Comparison of ENCODE assay signal across 9 mouse cellular contexts in the genomic region with DNA sequence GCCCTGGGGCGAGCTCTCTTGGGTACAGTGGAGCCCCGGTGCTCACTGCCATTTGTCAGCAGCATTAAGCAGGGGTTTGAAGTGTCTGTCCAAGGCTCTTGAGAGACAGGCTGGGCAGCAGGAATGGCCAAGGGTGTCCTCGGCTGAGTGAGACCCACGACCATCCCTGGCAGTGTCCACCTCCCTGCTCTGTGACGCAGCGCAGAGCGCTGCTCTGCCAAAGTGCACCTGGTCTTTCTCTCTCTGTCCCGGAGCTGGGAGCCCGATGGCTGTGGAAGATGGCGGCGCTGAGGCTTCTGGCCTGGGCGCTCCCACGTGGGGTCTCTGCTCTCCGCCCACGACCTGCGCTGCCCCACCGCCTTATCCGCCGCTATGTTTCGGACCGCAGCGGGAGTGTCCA. TPM values are rescaled to one million over a fixed set of nuclear protein-coding genes. Genes with fewer than 3 reads are reported as not detected.
DNase-seq lines count a peak whose midpoint lies in the region; ATAC-seq and TF ChIP-seq lines count a peak whose summit lies in the region.
"Had no signal": no experiment of that assay in that cellular context is flagged by ENCODE, and none has a peak within 500 bp of the region (broad histone marks: within the 10 kb centered on the region; RNA-seq: fewer than 3 reads in every experiment).

A gene (plus strand): TSS at position 256 of the 400 bp plus-strand sequence.

- DNase-seq in kidney, postnatal 0 days (ENCODE audit: low spot score) = peak; percentile 20
- no peak for DNase-seq in kidney, postnatal 14 days
- DNase-seq in embryonic facial prominence, embryonic 11.5 days (ENCODE audit: low spot score) = peak; percentile 35
- peak; percentile 65 for DNase-seq in intestine, embryonic 14.5 days (ENCODE audit: low spot score)
- no peak for DNase-seq in MN1 (ENCODE audit: low spot score)
- DNase-seq in spleen, postnatal 36 days (ENCODE audit: low spot score in 2 of 2) = no peak
- no peak for DNase-seq in thymus, adult 18-20 months
- DNase-seq: cerebellum, adult 11 months had no signal

- ATAC-seq in kidney, postnatal 0 days (replicated peaks; ENCODE audit: low FRiP score, low read depth) = peak; percentile 25
- no peak for ATAC-seq in embryonic facial prominence, embryonic 11.5 days (replicated peaks; ENCODE audit: insufficient number of reproducible peaks, low FRiP score, low TSS enrichment, low read depth)
- peak; percentile 42; the same call in 1 of the 2 replicates for ATAC-seq in intestine, embryonic 14.5 days (replicated peaks; ENCODE audit: low FRiP score, low TSS enrichment, low read depth)
- ATAC-seq in neural tube, embryonic 13.5 days (ENCODE audit: low read depth) = peak; percentile 59; the same call in 1 of the 2 replicates

- no peaks in the 10 kb centered on the region for H3K9me3 ChIP-seq in kidney, postnatal 0 days (replicated peaks; ENCODE audit: low read length)
- no peaks in the 10 kb centered on the region for H3K9me3 ChIP-seq in embryonic facial prominence, embryonic 11.5 days (replicated peaks; ENCODE audit: control insufficient read depth, low read length)
- H3K9me3 ChIP-seq in intestine, embryonic 14.5 days (ENCODE audit: control insufficient read depth, low read length) = no peaks in the 10 kb centered on the region
- H3K9me3 ChIP-seq in neural tube, embryonic 13.5 days = no peaks in the 10 kb centered on the region

- no peak within 1 kb of the TSS for H3K27ac ChIP-seq in kidney, postnatal 0 days
- H3K27ac ChIP-seq in embryonic facial prominence, embryonic 11.5 days (replicated peaks; ENCODE audit: low read depth, low read length) = no peak within 1 kb of the TSS
- H3K27ac ChIP-seq in intestine, embryonic 14.5 days (ENCODE audit: low read depth) = no peak within 1 kb of the TSS
- H3K27ac ChIP-seq in neural tube, embryonic 13.5 days (replicated peaks) = no peak within 1 kb of the TSS

- no peaks in the 10 kb centered on the region for H3K36me3 ChIP-seq in kidney, postnatal 0 days (ENCODE audit: insufficient read depth, low read length)
- H3K36me3 ChIP-seq in embryonic facial prominence, embryonic 11.5 days (replicated peaks; ENCODE audit: control insufficient read depth, insufficient read depth, low read depth, low read length) = no peaks in the 10 kb centered on the region
- no peaks in the 10 kb centered on the region for H3K36me3 ChIP-seq in intestine, embryonic 14.5 days (ENCODE audit: control insufficient read depth, insufficient read depth, low read length)
- no peaks in the 10 kb centered on the region for H3K36me3 ChIP-seq in neural tube, embryonic 13.5 days

- H3K9ac ChIP-seq in kidney, postnatal 0 days (ENCODE audit: low read depth, low read length) = no peak within 1 kb of the TSS
- no peak within 1 kb of the TSS for H3K9ac ChIP-seq in embryonic facial prominence, embryonic 11.5 days (replicated peaks; ENCODE audit: low read length)
- no peak within 1 kb of the TSS for H3K9ac ChIP-seq in intestine, embryonic 14.5 days (ENCODE audit: low read length)
- H3K9ac ChIP-seq in neural tube, embryonic 13.5 days = peak within 1 kb of the TSS; percentile 47; the same call in 1 of the 2 replicates

- H3K4me2 ChIP-seq in kidney, postnatal 0 days (ENCODE audit: low read length) = peak within 1 kb of the TSS; percentile 55
- peak within 1 kb of the TSS; percentile 57 for H3K4me2 ChIP-seq in embryonic facial prominence, embryonic 11.5 days (ENCODE audit: low read depth, low read length)
- peak within 1 kb of the TSS; percentile 53 for H3K4me2 ChIP-seq in intestine, embryonic 14.5 days (ENCODE audit: low read length)
- peak within 1 kb of the TSS; percentile 56 for H3K4me2 ChIP-seq in neural tube, embryonic 13.5 days

- no peaks in the 10 kb centered on the region for H3K4me1 ChIP-seq in kidney, postnatal 0 days (replicated peaks; ENCODE audit: insufficient read depth, low read length)
- no peaks in the 10 kb centered on the region for H3K4me1 ChIP-seq in embryonic facial prominence, embryonic 11.5 days (ENCODE audit: control insufficient read depth, insufficient read depth, low read length)
- H3K4me1 ChIP-seq in intestine, embryonic 14.5 days (replicated peaks; ENCODE audit: control insufficient read depth, insufficient read depth, low read length) = no peaks in the 10 kb centered on the region
- H3K4me1 ChIP-seq in neural tube, embryonic 13.5 days (replicated peaks) = peaks cover 5% of the 10 kb centered on the region; the same call in 1 of the 2 replicates

- WGBS in kidney, postnatal 0 days = 7% methylated on average over 22 of the region's 22 CpGs
- 7% methylated on average over 22 of the region's 22 CpGs for WGBS in embryonic facial prominence, embryonic 11.5 days
- 10% methylated on average over 21 of the region's 22 CpGs for WGBS in intestine, embryonic 14.5 days
- whole genome bisulfite sequencing in neural tube, embryonic 13.5 days = 8% methylated on average over 22 of the region's 22 CpGs

- no peaks in the 10 kb centered on the region for H3K27me3 ChIP-seq in kidney, postnatal 0 days (ENCODE audit: insufficient read depth, low read length)
- peaks cover 5% of the 10 kb centered on the region; the same call in 1 of the 2 replicates for H3K27me3 ChIP-seq in embryonic facial prominence, embryonic 11.5 days (ENCODE audit: control insufficient read depth, insufficient read depth, low read length)
- H3K27me3 ChIP-seq in intestine, embryonic 14.5 days (replicated peaks; ENCODE audit: control insufficient read depth, insufficient read depth, low read length) = peaks cover 9% of the 10 kb centered on the region; the same call in 1 of the 2 replicates
- H3K27me3 ChIP-seq in neural tube, embryonic 13.5 days = peaks cover 22% of the 10 kb centered on the region

- TF ChIP-seq CTCF in kidney, postnatal 0 days (IDR thresholded peaks at IDR 0.05; ENCODE audit: low read depth) = no peak

- H3K4me3 ChIP-seq in kidney, postnatal 0 days (replicated peaks; ENCODE audit: low read depth, low read length) = peak within 1 kb of the TSS; percentile 22
- peak within 1 kb of the TSS; percentile 26 for H3K4me3 ChIP-seq in embryonic facial prominence, embryonic 11.5 days (ENCODE audit: low read depth, low read length)
- H3K4me3 ChIP-seq in intestine, embryonic 14.5 days (ENCODE audit: low read depth, low read length) = peak within 1 kb of the TSS; percentile 25
- H3K4me3 ChIP-seq in neural tube, embryonic 13.5 days = peak within 1 kb of the TSS; percentile 37

RNA-seq across cellular contexts. Expression of the gene that starts here (rescaled TPM):
- 0.17 and 0.20 TPM in 2 replicates for polyA plus RNA-seq in kidney, postnatal 0 days (2015; fragmentation: Nextera tagmentation; extraction: Ambion mirVana)
- 0.20 TPM in 1 of 2 replicates, not detected in the other for polyA plus RNA-seq in embryonic facial prominence, embryonic 11.5 days (2014; fragmentation: Nextera tagmentation; extraction: Ambion mirVana)
- 0.15 TPM in 1 of 2 replicates, not detected in the other for polyA plus RNA-seq in intestine, embryonic 14.5 days (2014; fragmentation: Nextera tagmentation; extraction: Ambion mirVana)
- polyA plus RNA-seq in neural tube, embryonic 13.5 days (2015; fragmentation: Nextera tagmentation; extraction: Ambion mirVana) = 0.45 TPM in 1 of 2 replicates, not detected in the other

Comparison
In these comparisons a context has a peak if more than half of its experiments do, and no peak if none do; other contexts are left out.
1. Peak in DNase-seq, ATAC-seq, H3K4me3 ChIP-seq and H3K4me2 ChIP-seq in kidney, postnatal 0 days; RNA of the gene not detected or under 1 TPM.
2. Peak in DNase-seq, H3K4me3 ChIP-seq and H3K4me2 ChIP-seq in embryonic facial prominence, embryonic 11.5 days; RNA of the gene not detected or under 1 TPM.
3. Peak in DNase-seq, ATAC-seq, H3K4me3 ChIP-seq and H3K4me2 ChIP-seq in intestine, embryonic 14.5 days; RNA of the gene not detected or under 1 TPM.
4. Peak in ATAC-seq, H3K4me3 ChIP-seq, H3K9ac ChIP-seq and H3K4me2 ChIP-seq in neural tube, embryonic 13.5 days; RNA of the gene not detected or under 1 TPM.